Mouse (Mus musculus) stomach, postnatal 0 days (tissue): ENCODE measurements around the gene Mycn.

ENCODE experiments used
- CTCF ChIP-seq: IDR thresholded peaks from 2 replicates; pipeline ENCODE4 v1.5.1; 2016; ENCODE audit warnings: antibody characterized with exemption, low read depth, mild to moderate bottlenecking, moderate library complexity
- EP300 ChIP-seq: optimal IDR thresholded peaks from 2 replicates; pipeline ENCODE3; 2016; ENCODE audit warnings: antibody characterized with exemption

DNA sequence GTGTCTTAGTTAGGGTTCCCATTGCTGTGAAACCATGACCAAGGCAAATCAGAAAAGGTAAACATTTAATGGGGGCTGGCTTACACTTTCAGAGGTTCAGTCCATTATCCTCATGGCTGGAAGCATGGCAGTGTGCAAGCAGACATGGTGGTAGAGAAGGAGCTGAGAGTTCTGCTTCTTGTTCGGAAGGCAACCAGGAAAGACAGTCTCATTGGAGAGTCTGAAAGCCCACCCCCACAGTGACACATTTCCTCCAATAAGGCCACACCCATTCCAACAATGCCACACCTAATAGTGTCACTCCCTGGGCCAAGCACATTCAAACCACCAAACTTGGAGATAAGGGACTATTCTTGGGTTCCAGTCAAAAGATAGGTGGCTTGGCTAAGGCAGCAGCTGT is 39.3 kb downstream of the Mycn start:
- TF ChIP-seq CTCF (no peak), EP300 (no peak)
